Mouse (Mus musculus) retina, adult 2 months (tissue): ENCODE measurements around the gene Cdh22.

Experiments used
- DNase-seq: peaks from one replicate; pipeline ENCODE4 v3.0.0-alpha.2; 2012; ENCODE audit warnings: low read depth, low spot score

Cdh22 gene

GRCm38 (mm10) chr2:165089470-165089869 is 145.2 kb downstream of the Cdh22 start:
- no peak for DNase-seq

- no peak for DNase-seq
Measured at GRCm38 (mm10) chr2:165086634-165087033, 148.0 kb downstream of the Cdh22 start.

- DNase-seq: peak; percentile 43
Measured at GRCm38 (mm10) chr2:165081257-165081656, 153.4 kb downstream of the Cdh22 start.

- DNase-seq: no peak
Measured at GRCm38 (mm10) chr2:165080657-165081056, 154.0 kb downstream of the Cdh22 start.

- no peak for DNase-seq
Measured at GRCm38 (mm10) chr2:165078605-165079004, 156.0 kb downstream of the Cdh22 start.

- DNase-seq: no peak
Measured at GRCm38 (mm10) chr2:165078045-165078444, 156.6 kb downstream of the Cdh22 start.

- no peak for DNase-seq
Measured at GRCm38 (mm10) chr2:165077055-165077454, 157.6 kb downstream of the Cdh22 start.

GRCm38 (mm10) chr2:165074937-165075336 is 159.7 kb downstream of the Cdh22 start:
- DNase-seq: peak; percentile 61

GRCm38 (mm10) chr2:165074081-165074884 is 160.4 kb downstream of the Cdh22 start:
- no peak for DNase-seq

- DNase-seq: no peak
Measured at GRCm38 (mm10) chr2:165073381-165073781, 161.3 kb downstream of the Cdh22 start.

GRCm38 (mm10) chr2:165070096-165070816 is 164.4 kb downstream of the Cdh22 start:
- DNase-seq: peak; percentile 56

- DNase-seq: no peak
Measured at GRCm38 (mm10) chr2:165068806-165069205, 165.8 kb downstream of the Cdh22 start.

- no peak for DNase-seq
Measured at GRCm38 (mm10) chr2:165064489-165064888, 170.2 kb downstream of the Cdh22 start.

- DNase-seq: no peak
Measured at GRCm38 (mm10) chr2:165061638-165062433, 172.8 kb downstream of the Cdh22 start.
